Mouse (Mus musculus) midbrain, embryonic 11.5 days (tissue): ENCODE measurements at regions not wholly inside any gene's neighbourhood (a gene's known extent, or its start where the extent isn't known, plus 50 kb on each side); places are given as distances from the start of the nearest gene placed in this dataset.

Source experiments
- ATAC-seq: fragments of 200-750 bp; cut with Nextera tagmentation; 2 replicates; pipeline ENCODE4 v1.8.0; 2017; ENCODE audit warnings: moderate TSS enrichment, moderate library complexity; ENCODE audit not compliant: low FRiP score
- DNase-seq: peaks from one replicate; pipeline ENCODE4 v3.0.0; 2015; ENCODE audit warnings: low spot score; ENCODE audit errors: missing footprints
- H3K27ac ChIP-seq: fragments of 300-500 bp; sonication (generic); 2 replicates; pipeline ENCODE4 v1.5.1; 2014; ENCODE audit warnings: low read depth, low read length
- H3K27me3 ChIP-seq: fragments of 300-500 bp; sonication (generic); 2 replicates; pipeline ENCODE4 v1.6.1; 2014; ENCODE audit warnings: mild to moderate bottlenecking, low read length, moderate library complexity, mixed read lengths; ENCODE audit not compliant: control insufficient read depth, insufficient read depth
- H3K36me3 ChIP-seq: fragments of 300-500 bp; sonication (generic); 2 replicates; pipeline ENCODE4 v1.6.1; 2014; ENCODE audit warnings: mild to moderate bottlenecking, low read length, moderate library complexity, mixed read lengths; ENCODE audit not compliant: control insufficient read depth, insufficient read depth
- H3K4me1 ChIP-seq: fragments of 300-500 bp; sonication (generic); 2 replicates; pipeline ENCODE4 v1.6.1; 2014; ENCODE audit warnings: low read length; ENCODE audit not compliant: control insufficient read depth, insufficient read depth
- H3K4me2 ChIP-seq: fragments of 300-500 bp; sonication (generic); 2 replicates; pipeline ENCODE4 v1.6.1; 2014; ENCODE audit warnings: mild to moderate bottlenecking, moderate library complexity
- H3K4me3 ChIP-seq: fragments of 300-500 bp; sonication (generic); 2 replicates; pipeline ENCODE4 v1.5.1; 2014; ENCODE audit warnings: low read depth, low read length
- H3K9ac ChIP-seq: fragments of 300-500 bp; sonication (generic); 2 replicates; pipeline ENCODE4 v1.6.1; 2014; ENCODE audit warnings: low read length
- H3K9me3 ChIP-seq: fragments of 300-500 bp; sonication (generic); 2 replicates; pipeline ENCODE4 v1.6.1; 2016; ENCODE audit warnings: low read length; ENCODE audit not compliant: control insufficient read depth
- WGBS: fragments of 180-500 bp; shearing (Covaris S2); extraction: QIAGEN DNeasy Blood & Tissue Kit; methylation state at CpG from one replicate; pipeline ENCODE4 v1.1.7; 2014; 5-methylcytosine and 5-hydroxymethylcytosine counted together

GRCm38 (mm10) chr10:84199035-84199434, 241.4 kb downstream of the Nuak1 start:
- H3K4me1 ChIP-seq, result no peaks in the 10 kb centered on the region
- H3K9me3 ChIP-seq, result no peaks in the 10 kb centered on the region
- DNase-seq (no peak), ATAC-seq (no peak)
- no peak overlapping the region for H3K4me3 ChIP-seq
- H3K27ac ChIP-seq, result no peak overlapping the region
- H3K4me2 ChIP-seq, result no peak overlapping the region
- no peak overlapping the region for H3K9ac ChIP-seq
- 87% methylated on average over 2 of the region's 2 CpGs for WGBS
- no peaks in the 10 kb centered on the region for H3K36me3 ChIP-seq
- no peaks in the 10 kb centered on the region for H3K27me3 ChIP-seq

DNA sequence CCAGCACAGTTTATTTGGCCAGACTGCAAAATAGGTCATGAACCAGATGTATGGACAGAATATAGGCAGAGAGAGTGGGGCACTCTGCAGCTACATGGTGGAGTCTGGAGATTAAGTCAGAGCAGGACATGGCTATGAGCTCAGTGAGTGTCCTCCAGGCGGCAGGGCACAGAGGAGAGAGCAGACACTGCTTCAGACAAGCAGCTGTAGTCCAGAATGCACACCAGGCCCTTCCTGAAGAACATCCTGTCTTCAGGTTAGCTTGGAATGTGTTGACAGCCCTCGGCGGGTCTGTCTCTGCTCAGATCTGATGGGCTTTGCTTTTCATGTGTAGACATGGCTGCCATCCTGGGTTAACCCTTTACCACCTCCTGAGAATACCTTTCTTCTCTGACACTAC, 238.6 kb downstream of the Nuak1 start:
- no peak overlapping the region for H3K9ac ChIP-seq
- H3K27me3 ChIP-seq, result no peaks in the 10 kb centered on the region
- H3K9me3 ChIP-seq, result no peaks in the 10 kb centered on the region
- no peaks in the 10 kb centered on the region for H3K36me3 ChIP-seq
- 73% methylated on average over 3 of the region's 3 CpGs for WGBS
- DNase-seq, result no peak
- no peak overlapping the region for H3K4me2 ChIP-seq
- no peak overlapping the region for H3K4me3 ChIP-seq
- H3K27ac ChIP-seq, result no peak overlapping the region
- no peaks in the 10 kb centered on the region for H3K4me1 ChIP-seq
- ATAC-seq, result no peak

DNA sequence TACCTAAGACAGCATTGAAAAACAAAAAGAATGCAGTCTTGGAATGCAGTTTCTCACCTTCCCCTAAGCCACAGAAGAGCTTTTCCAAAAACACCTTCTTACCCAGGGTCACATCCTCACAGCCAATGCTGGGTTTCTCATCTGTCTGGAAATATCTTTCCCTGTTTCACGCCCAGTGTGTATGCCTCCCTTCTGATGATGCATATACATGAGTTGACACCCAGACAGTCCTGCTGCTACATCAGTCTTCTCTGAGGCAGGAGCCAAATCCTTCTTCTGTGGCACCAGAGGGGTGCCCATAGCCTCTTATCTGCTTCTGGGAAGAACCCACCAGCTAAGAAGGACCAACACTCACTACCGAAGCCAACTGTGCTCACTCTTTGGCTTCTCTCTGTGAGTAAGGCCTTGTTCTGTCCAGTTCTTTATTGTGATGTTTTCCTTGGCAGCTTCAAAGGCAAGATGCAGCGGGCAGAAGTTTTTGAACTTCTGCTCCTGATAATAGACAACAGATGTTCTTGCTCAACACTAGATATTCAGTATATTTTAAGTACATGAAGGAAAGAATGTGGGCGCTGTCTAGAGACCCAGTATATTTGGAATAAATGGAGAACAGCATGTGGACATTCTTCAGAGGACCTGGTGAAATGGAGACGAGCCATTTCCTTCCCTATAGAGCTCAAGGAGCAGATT, 228.2 kb downstream of the Nuak1 start:
- 81% methylated on average over 5 of the region's 5 CpGs for WGBS
- Histone ChIP-seq H3K27ac (no peak overlapping the region), H3K4me2 (no peak overlapping the region), H3K27me3 (no peaks in the 10 kb centered on the region), H3K4me1 (no peaks in the 10 kb centered on the region), H3K9ac (no peak overlapping the region), H3K4me3 (no peak overlapping the region), H3K9me3 (no peaks in the 10 kb centered on the region; the same call in 1 of the 2 replicates), H3K36me3 (no peaks in the 10 kb centered on the region)
- ATAC-seq, result no peak
- no peak for DNase-seq

GRCm38 (mm10) chr10:84214812-84215211, 225.6 kb downstream of the Nuak1 start:
- H3K9ac ChIP-seq, result no peak overlapping the region
- H3K36me3 ChIP-seq, result no peaks in the 10 kb centered on the region
- ATAC-seq (no peak), DNase-seq (no peak)
- no peak overlapping the region for H3K27ac ChIP-seq
- H3K4me1 ChIP-seq, result no peaks in the 10 kb centered on the region
- no peak overlapping the region for H3K4me3 ChIP-seq
- H3K4me2 ChIP-seq, result no peak overlapping the region
- H3K9me3 ChIP-seq, result no peaks in the 10 kb centered on the region
- no peaks in the 10 kb centered on the region for H3K27me3 ChIP-seq

DNA sequence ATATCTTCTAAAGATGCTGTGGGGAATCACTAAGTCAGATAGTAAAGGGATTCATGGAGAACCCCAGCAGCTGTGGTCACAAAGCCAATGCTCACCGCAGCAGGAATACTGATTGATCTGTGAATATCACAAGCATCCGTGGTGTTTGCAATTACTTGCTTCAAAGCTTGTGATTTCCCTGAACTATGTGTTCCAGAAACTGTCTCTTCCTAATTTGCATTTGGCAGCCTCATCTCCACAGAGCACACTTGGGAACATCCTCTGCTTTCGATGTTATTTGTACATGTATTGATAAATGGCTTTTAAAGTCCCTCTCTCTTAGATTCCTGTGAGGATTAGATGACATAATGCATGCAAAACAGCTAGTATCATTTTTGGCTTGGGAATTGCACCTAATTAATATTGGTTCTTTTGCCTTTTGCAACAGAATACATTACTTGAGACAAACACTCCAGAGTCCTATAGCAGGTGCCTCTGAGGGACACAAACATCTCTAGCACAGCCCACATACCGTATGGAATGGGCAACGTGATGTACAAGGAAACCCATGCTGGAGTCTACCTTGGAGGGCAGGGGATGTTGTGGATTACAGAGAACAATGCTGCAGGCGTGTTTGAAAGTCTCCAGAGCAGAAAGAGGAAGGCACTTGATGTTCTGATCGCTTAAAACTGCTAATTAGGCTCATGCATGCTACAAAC, 211.0 kb downstream of the Nuak1 start:
- DNase-seq, result no peak
- H3K27ac ChIP-seq, result no peak overlapping the region
- no peaks in the 10 kb centered on the region for H3K9me3 ChIP-seq
- no peak overlapping the region for H3K9ac ChIP-seq
- no peaks in the 10 kb centered on the region for H3K36me3 ChIP-seq
- no peak overlapping the region for H3K4me2 ChIP-seq
- H3K4me3 ChIP-seq, result no peak overlapping the region
- H3K27me3 ChIP-seq, result no peaks in the 10 kb centered on the region
- 74% methylated on average over 7 of the region's 7 CpGs for WGBS
- no peaks in the 10 kb centered on the region for H3K4me1 ChIP-seq
- no peak for ATAC-seq

GRCm38 (mm10) chr10:84230011-84230781, 210.2 kb downstream of the Nuak1 start:
- H3K36me3 ChIP-seq, result no peaks in the 10 kb centered on the region
- H3K9me3 ChIP-seq, result no peaks in the 10 kb centered on the region
- no peak overlapping the region for H3K27ac ChIP-seq
- H3K4me2 ChIP-seq, result no peak overlapping the region
- DNase-seq, result no peak
- no peak for ATAC-seq
- no peak overlapping the region for H3K9ac ChIP-seq
- H3K4me1 ChIP-seq, result no peaks in the 10 kb centered on the region
- H3K4me3 ChIP-seq, result no peak overlapping the region
- no peaks in the 10 kb centered on the region for H3K27me3 ChIP-seq
- WGBS, result 89% methylated on average over 18 of the region's 18 CpGs

- H3K36me3 ChIP-seq, result no peaks in the 10 kb centered on the region
- 91% methylated on average over 6 of the region's 6 CpGs for WGBS
Measured at GRCm38 (mm10) chr10:84235006-84235405, 205.4 kb downstream of the Nuak1 start.

GRCm38 (mm10) chr10:84236236-84236635, 204.2 kb downstream of the Nuak1 start:
- peaks cover 4% of the 10 kb centered on the region; the same call in 1 of the 2 replicates for H3K9me3 ChIP-seq
- no peaks in the 10 kb centered on the region for H3K27me3 ChIP-seq
- H3K4me2 ChIP-seq, result no peak overlapping the region
- no peak for ATAC-seq
- DNase-seq, result no peak
- H3K27ac ChIP-seq, result no peak overlapping the region
- no peak overlapping the region for H3K9ac ChIP-seq
- WGBS, result 80% methylated on average over 2 of the region's 2 CpGs
- no peak overlapping the region for H3K4me3 ChIP-seq
- H3K4me1 ChIP-seq, result 0 out of 2 replicates have a peak, but pooled peaks cover 3% of the 10 kb centered on the region
- no peaks in the 10 kb centered on the region for H3K36me3 ChIP-seq

More at GRCm38 (mm10) chr10:84235006-84235405, 205.4 kb downstream of the Nuak1 start:
- DNase-seq (no peak), ATAC-seq (no peak)
- Histone ChIP-seq H3K4me1 (0 out of 2 replicates have a peak, but pooled peaks cover 3% of the 10 kb centered on the region), H3K4me3 (no peak overlapping the region), H3K27me3 (no peaks in the 10 kb centered on the region), H3K9me3 (no peaks in the 10 kb centered on the region), H3K27ac (no peak overlapping the region), H3K4me2 (no peak overlapping the region), H3K9ac (no peak overlapping the region)
